Mouse (Mus musculus) B cell, adult 2 months (primary cell): Measurements from ENCODE around the gene Ube2u.
A peak's percentile ranks its signal among the peaks of the same experiment; 100 is the strongest.
"Not testable (repeated sequence)": the region's sequence is repeated elsewhere in the genome, so short reads cannot be mapped to it uniquely, and the experiment has no call there.

ENCODE experiments used
- DNase-seq, 2 experiments: peaks; one replicate each; pipeline ENCODE4 v3.0.0; 2022

Ube2u gene

DNA sequence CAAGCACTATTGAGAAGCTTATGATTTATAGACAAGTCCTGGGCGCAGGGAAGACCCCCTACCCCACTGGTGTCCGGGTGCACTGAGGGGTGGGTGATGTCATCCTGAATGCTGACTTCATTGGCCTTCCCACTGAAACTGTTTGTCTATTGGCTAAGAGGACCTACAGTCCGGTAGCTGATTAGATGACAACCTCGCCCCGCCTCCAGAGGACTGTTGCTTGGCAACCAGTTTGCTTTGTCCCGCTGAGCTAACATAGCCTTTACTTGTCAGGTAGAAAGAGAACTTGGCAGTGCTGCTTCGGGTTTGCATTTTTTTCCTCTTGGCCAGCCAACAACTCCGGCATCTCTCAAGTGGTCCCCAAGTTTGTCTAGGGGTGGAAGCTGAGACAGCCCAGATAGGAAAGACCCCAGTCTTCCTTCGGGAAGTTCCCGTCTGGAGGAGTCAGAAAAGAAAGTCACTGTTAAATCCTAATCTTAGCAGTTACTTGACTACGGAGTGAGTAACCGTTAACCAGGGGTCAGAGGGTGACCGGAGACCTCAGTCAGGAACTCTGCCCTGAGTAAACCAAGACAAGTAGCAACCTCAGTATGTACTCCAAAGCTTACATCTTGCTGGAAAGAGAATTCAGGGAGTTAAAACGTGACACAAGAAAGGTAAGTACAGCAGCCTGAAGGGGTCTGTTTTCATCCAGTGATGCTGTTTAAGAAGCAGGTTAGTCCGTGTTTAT is at the start of gene Ube2u:
Gene Ube2u (plus strand): TSS at position 258 of the 730 bp plus-strand sequence.
- no peak for DNase-seq

DNA sequence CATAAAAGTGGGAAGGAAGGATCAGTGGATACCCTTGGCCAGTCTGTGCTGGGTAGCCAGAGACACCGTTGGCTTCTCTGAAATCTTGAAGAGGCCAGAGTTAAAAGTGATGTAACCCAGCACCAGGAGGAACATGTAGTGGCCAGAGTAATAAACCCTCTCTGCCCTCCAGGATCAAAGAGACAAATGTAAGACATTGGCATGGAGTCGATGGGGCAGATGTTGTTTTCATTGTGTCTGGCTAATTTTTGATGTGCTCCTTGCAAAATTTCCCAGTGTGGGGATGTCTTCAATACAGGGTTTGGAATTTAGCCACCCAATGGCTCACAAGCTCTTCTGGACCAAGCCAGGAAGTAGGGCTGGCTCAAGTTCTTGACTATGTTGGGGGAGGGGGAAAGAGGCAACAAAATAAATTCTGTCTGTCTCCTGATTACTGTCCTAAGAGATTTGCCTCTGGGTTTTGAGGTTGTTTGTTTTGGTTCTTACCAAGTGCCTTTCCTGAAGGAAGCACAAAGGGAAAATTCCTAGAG is 49.2 kb upstream of the Ube2u start:
- DNase-seq: no peak

DNA sequence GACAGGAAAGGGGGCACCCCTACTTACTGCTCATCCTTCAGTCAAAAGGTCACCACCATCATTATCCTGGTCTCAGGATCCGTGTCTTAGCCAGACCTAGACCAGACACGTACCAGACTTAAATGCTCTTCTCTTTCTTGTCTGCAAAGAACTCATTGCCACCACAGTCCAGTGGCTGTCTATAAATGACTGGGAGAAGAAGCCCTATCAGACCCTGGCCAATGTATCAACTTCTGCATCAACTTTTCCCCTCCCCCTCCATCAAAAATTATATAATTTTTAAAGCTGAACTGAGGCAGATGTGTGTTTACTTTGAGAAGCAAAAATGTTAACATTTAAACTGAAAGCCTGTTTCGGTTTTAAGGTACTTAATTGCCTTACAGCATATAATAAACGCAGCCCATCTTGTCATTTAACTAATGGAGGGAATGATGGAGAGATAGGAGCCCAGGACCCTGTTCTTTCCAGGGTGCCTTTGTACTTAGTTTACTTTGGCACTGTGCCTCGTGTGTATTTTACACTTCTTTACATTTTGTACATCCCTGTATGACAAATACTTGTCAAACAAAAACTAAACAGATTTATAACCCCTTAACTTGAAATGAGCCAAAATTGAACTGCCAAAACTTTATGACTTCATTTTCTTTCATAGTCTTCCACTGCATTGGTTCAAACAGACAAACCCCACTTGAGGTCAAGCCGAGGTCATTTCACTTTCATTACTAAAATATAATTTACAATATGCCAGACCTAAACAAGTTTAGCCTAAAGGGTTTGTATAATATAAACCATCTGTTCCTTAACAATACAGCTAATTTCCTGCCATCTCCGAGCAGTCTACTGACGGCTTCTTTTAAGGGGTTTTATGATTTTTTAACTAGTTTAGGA is 43.1 kb upstream of the Ube2u start:
- no peak for DNase-seq

DNA sequence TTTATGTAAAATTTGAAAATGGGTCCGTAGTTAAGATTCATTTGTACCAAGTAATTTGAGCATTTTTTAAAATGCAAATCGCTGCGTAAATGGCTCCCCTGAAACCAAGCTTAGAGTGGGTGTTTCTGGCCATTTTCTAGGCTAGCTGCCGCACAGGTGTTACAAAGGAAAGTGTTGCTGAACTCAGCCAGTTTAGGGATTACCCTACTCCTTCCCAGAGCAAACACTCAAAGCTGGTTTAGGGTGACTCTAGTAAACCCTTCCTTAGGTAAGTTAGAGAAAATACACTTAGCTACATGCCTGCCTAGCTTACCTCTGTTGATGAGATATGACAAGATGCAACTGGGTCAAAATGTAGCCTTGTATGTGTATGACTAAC is 42.5 kb upstream of the Ube2u start:
- DNase-seq: no peak

DNA sequence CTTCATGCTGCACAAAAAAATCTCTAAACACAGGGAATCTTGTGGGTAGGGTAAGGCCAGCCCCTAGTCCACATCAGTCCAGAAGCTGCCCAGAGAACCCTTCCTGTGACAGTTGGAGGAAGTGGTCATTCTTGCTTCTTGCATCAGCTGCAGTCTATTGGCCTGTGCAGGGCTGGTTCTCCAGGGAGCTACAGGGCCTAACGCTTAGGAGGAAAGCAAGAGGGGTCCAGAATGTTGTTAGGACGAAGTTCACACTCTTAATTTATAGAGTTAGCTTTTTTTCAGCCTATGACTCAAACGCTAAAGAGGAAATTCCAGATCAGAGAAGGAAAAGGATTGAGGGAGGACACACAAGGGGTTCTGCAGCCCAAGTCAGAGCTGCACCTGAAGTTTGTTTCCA is 31.8 kb upstream of the Ube2u start:
- DNase-seq: no peak

DNA sequence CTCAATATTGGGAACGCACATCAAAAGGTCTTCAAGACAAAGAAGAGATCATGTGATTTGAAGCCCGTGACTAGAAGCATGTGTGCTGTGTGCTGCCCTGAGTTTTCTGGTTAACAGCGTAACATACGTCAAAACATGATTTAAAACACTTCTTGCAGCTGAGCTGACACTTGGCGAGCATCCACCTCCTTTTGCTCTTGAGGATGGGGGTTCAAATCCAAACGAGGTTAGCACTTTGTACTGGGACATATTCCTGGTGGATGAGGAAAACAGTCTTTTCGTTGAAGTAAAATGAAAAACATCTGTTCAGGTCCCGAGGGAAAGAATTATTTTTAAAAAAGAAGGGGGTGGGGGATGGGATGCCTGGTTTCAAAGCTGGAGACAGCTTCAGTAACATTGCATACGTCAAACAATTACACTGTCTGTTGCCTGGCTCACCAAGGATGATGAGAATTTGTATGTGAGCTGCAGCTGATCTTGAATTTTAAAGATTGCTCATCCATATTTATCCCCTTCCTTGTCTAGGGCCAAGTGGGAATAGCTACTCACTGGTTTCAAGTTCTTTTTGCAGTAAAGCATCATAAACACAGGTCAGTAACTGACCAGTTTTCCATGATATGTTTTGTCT is 16.0 kb upstream of the Ube2u start:
- no peak for DNase-seq

DNA sequence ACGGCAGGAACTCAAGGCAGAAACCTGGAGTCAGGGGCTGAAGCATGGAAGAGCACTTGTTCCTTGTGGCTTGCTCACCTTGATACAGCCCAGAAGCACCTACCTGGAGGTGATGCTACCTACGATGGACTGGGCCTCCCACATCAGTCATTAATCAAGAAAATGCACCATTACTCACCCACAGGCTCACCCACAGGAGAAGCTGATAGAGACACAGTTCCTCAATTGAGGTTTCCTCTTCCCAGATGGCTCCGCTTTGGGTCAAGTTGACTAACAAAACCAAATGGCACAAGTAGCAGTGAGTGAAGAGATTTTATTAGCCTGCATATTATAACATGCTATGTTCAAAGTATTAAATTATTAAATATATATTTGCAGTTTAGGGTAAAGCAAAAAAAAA is 9.8 kb downstream of the Ube2u start:
- no peak for DNase-seq

DNA sequence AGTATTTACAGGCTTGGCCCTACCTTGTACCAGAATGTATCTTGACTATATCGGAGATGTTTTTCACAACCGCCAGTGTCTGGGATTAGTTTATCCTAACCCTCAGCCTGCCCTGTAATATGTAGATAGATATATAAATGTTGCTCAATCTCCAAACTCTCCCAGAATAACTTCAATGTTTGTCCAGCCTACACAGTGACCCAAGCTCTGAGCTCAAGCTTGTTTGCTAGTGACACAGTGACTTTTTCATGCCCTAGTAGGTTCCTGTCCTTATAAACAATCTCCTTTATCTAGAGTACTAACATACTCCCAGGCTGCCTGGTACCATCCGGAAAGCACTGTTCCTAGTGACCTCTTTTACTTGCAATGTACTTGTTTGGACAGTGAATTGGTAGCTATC is 16.5 kb downstream of the Ube2u start:
- DNase-seq: no peak

DNA sequence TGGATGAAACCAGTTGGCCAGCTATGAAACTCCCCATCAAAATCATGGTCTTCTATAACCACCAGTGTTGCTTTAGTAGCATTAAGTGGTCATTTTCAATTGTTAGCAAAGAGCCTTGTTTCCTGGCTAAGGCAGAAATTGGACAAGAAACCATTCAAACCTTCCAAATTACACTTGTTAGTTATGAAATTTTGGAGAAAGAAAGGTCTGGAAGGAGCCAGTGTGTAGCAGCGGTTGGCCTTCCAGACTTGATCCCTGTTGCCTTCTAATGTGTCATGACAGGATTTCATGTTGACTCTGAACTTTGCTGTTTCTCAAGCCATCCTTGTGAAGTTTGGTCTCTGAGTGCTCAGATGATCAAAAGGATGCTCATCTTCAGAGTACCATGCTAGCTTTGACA is 17.9 kb downstream of the Ube2u start:
- no peak for DNase-seq

DNA sequence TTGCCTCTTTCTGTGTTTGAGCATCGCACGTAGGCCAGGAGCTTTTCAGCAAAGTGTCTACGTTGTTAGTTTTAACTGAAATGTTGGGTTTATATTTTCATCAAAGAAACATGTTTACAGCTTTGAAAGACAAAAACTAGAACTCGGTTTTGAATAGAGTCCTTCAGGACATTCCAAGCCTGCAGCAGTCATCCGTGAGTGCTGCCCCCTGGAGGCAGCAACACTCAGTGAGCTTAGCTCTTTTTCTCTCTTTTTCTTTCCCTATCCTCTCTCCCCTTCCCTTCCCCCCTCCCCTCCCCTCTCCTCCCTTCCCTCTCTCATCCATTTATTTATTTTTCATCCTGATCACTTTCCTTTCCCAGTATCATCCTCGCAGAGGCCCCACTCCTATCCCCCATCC is 19.5 kb downstream of the Ube2u start:
- no peak for DNase-seq

DNA sequence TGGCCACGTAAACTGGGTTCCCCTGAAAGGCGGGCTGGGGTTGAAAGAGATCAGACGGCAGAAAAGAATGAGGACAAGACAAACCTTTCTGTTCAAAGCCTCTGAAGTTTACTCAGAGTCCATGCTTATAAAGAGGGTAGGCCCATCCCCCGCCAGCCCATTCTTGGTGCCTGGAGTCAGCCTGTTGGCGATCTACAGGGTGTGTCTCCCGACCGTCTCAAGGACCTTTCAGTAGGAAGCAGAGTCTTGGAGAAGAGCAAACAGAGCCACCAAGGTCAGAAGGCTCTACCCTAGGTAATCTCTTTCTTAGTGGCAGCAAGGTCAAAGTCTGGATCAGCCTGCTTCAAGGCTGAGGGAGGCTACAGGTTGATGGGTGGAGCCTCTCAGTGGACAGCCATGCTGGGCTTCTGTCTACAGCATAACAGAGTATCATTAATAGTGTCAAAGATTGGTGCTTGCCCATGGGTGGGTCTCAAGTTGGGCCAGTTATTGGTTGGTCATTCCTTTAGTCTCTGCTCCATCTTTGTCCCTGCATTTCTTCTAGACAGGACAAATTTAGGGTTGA is 20.5 kb downstream of the Ube2u start:
- DNase-seq: not testable (repeated sequence)

DNA sequence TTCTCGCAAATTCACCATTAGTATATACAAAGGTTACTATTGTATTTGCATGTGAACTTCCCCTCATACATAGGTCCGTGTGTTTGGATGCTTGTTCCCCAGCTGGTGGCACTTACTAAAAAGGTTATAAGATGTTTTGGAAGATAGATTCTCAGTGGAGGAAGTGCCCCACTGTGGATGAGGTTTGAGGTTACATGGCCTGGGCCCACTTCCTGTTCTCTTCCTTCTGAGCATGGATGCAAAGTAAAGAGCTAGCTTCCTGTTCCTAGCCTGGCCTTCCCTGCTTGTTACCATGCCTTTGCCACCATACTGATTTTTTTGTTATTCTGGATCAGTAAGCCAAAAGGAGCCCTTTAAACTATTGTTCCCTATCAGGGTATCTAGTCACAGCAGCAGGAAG is 24.7 kb downstream of the Ube2u start:
- no peak for DNase-seq

DNA sequence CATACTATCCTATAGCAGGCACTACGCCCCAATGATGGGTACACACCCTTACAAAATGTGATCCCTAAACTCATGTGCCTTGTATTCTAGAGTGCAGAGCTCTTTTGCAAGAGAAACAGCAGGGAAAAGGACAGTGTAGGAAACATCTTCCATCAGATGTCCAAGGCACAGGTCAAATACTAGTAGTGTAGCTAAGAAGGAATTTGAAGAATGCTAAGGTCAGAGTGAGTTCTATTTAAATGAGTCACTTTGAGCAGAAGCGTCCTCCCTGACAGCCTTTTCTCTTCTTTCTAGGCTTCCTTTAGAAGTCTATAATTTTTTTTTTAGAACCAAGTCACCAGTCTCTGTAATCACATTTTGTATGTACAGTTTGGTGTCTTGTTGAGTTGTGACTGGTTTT is 39.0 kb downstream of the Ube2u start:
- DNase-seq: no peak

DNA sequence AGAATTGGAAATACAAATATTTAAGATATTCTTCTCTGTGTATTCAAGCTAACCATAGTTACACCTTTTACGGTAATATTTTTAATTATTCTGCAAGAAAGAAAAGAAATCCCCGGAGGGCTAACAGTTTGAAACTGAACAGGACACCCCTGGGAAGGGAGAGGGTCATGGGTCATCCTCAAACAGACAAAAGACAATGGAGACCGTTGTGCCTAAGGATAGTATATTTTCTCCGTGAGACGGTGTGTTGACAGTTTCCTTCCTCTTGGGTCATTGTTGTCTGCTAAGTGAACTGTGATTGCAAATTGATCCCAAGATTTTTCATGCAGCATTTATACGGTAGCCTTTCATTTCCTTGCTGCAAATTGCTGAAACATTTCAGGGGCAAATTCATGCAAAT is 43.9 kb downstream of the Ube2u start:
- no peak for DNase-seq

DNA sequence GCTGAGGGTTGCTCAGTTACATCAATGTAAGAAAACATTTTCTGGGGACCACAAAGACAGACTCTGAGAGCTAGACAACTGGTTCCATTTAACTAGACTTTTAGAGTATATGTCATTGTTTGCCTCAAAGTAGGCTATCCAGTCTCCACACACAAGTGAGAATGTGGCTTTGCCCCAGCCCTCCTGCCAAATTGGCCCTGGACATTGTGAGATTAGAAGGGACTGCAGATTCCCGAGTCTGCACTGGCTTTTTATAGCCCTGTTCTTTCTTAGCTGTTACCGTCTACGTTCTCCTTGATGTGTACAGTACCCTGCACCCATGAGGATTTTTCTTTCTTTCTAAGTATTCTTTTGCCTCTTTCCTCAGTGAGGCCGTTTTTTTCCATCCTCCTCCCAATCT is 46.1 kb downstream of the Ube2u start:
- no peak for DNase-seq

DNA sequence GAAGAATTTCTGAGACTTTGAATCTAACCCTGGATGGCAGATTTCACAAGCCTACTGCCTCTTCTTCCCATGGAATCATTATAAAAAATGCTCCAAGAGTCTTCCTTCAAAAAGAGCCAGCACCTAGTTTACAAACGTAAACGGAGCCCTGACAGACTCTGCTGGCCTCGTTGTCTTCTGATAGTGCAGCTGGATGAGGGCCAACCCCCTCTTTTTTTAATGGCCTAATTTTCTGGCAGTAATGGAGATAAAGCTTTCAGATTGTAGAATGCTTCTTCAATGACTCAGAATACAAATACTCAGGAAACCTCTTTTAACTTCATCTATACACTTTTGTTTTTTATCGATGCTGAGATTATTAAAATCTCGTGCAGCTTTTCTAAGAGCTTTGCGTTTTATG is 47.6 kb downstream of the Ube2u start:
- DNase-seq: no peak

DNA sequence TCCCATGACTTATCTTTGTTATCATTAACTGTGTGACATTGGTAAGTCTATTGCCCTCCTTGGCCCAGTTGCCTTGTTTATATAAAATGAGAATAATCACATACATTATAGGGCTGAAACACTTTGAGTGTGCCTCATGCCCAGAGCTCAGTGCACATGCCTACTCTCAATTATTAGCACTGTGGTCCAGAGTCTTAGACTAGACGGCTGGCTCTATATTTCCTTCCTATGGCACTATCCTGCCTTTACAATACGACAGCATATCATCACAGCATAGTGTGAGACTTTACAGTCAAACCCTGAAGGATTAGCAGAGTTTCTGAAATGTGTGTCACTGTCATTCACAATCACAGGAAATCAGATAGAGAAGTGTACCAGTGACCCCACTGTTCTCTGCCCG is 48.4 kb downstream of the Ube2u start:
- no peak for DNase-seq

DNA sequence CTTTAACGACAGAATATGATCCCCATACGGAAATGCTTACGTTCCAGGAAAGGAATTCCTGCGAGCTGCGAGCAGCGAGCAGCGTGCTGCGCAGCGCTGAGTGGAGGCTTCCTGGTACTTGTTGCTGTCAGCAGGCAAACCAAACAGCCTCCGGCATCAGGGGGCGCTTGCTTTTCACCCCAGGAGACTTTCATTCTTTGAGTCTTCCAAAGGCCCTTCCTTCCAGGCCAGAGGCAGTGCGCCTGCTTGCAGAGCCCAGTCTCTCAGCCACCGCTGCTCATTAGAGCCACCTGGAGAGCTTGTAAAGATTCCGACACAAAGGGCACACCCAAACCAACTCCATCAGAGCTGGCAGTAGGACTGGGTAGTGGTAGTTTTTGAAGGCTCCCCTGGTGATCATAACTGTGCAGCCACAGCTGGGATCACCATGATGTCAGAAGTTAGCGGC is 48.9 kb downstream of the Ube2u start:
- no peak for DNase-seq

DNA sequence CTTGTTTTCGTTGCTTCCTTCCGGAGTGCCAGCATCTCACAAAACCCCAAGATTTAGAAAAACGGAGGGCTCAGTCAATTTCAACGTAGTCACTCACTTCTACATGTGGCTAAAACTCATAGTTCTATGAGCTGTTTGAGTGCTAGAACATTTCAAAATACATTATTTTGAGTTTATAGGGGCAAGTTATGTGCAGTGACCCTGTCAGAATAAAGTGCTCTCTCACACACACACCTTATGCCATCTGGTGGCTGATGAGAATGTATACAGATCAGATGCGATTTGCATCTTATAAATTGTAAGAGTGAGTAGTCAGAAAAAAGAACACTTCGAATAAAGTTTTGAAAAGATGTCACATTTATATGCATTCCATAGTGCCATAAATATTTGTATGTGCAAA is 55.0 kb downstream of the Ube2u start:
- DNase-seq: no peak

DNA sequence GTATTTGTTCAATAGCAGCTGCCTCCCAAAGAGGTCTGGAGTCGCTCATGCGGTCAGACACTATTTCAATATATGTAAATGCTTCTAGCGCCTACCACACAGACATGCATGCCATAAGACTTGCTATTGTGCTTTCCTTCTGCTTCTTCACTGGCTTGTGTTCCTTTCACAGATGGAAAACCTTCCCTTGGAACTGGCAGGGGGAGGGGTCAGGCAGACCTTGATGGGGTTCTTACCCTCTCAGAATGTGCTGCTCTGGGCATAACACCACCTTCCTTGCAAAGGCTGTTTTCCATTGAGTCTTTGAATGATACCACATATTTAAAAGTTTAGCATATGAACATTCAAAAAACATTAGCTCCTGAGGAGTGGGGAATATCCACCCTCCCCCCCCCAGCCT is 56.3 kb downstream of the Ube2u start:
- DNase-seq: no peak

DNA sequence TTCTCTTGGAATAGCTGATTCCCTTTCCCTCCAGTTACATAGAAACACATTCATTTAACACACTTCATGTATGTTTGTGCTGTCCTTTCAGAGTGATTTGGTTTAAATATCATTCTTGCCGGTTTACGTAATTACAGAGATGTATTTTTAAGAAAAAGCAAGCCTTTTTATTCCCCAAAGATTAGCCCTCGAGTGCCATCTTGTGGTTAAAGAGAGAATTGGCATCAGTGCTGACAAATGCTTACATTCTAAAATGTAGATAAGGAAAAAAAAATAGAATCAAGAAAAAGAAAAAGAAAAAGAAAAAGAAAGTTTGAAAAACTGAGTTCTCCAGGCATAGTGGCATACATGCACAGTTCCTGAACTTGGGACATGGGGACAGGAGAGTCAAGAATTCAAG is 59.2 kb downstream of the Ube2u start:
- peak in 1 of 2 experiments; percentile 3 for DNase-seq

DNA sequence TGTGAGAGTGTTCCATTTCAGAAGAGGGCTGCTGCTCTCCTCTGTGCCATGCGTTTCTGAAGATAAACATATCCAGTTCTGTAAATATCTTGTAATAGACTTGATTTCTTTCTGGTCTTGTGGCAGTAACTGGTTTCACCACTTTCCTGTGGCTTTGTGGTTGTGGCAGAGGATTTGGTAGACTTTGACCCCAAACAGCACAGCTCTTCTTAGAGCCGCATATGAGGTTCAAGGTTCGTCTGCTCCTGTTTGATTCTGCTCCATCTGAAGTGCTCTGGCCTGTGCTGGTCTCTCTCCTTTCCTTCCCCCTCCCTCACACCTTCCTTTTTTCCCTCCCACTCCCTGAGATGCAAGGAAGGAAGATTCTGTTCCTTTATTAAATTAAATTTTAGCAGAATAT is 60.8 kb downstream of the Ube2u start:
- no peak for DNase-seq

DNA sequence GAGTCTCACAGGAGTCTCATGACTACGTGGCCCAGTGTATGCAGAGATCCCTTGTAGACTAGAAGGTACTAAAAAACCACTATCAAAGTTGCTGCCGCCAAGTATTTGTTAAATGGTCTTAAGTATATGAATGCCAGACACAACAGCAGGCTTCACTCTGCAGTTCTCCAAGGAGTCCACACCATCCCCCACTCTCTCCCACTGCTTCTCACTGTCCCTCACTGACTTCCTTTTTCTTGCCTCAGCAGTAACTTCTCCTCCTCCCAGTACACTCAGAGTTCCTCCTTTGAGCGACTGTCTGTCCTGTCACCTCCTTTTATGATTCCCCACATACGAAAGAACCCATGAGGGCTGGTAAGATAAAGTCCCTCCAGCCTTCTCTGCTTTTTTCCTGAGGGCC is 69.3 kb downstream of the Ube2u start:
- DNase-seq: no peak
